Mouse (Mus musculus) c-Kit-positive CD71-positive TER-119-positive erythroid progenitor cells, embryonic 14.5 days (primary cell): ENCODE data around the gene Tmem30c.

Experiments
- DNase-seq: peaks from one replicate; pipeline ENCODE4 v3.0.0-alpha.2; 2013; ENCODE audit warnings: low spot score

Gene Tmem30c

GRCm38 (mm10) chr16:57292765-57293164 lies at the start of gene Tmem30c:
Tmem30c (minus strand) TSS chr16:57292865.
- DNase-seq: no peak

- no peak for DNase-seq
These were observed 47.9 kb upstream of the Tmem30c start for GRCm38 (mm10) chr16:57340613-57340898.

GRCm38 (mm10) chr16:57339765-57340612 lies 47.3 kb upstream of the Tmem30c start:
- no peak for DNase-seq

- no peak for DNase-seq
These were observed 44.2 kb upstream of the Tmem30c start for GRCm38 (mm10) chr16:57336770-57337423.

GRCm38 (mm10) chr16:57332301-57332700 lies 39.6 kb upstream of the Tmem30c start:
- no peak for DNase-seq

GRCm38 (mm10) chr16:57330111-57330510 lies 37.4 kb upstream of the Tmem30c start:
- no peak for DNase-seq

- DNase-seq: no peak
These were observed 36.4 kb upstream of the Tmem30c start for GRCm38 (mm10) chr16:57329028-57329427.

GRCm38 (mm10) chr16:57326996-57327395 lies 34.3 kb upstream of the Tmem30c start:
- no peak for DNase-seq

GRCm38 (mm10) chr16:57319284-57320124 lies 26.8 kb upstream of the Tmem30c start:
- DNase-seq: no peak

- no peak for DNase-seq
These were observed 26.0 kb upstream of the Tmem30c start for GRCm38 (mm10) chr16:57318637-57319125.

- DNase-seq: no peak
These were observed 25.4 kb upstream of the Tmem30c start for GRCm38 (mm10) chr16:57317882-57318636.

GRCm38 (mm10) chr16:57317127-57317526 lies 24.5 kb upstream of the Tmem30c start:
- DNase-seq: no peak

GRCm38 (mm10) chr16:57315026-57315425 lies 22.4 kb upstream of the Tmem30c start:
- DNase-seq: no peak

GRCm38 (mm10) chr16:57314236-57314635 lies 21.6 kb upstream of the Tmem30c start:
- DNase-seq: no peak

- DNase-seq: no peak
These were observed 20.8 kb upstream of the Tmem30c start for GRCm38 (mm10) chr16:57313487-57313886.

GRCm38 (mm10) chr16:57312130-57312529 lies 19.5 kb upstream of the Tmem30c start:
- no peak for DNase-seq

- DNase-seq: no peak
These were observed 12.8 kb upstream of the Tmem30c start for GRCm38 (mm10) chr16:57305463-57305862.

GRCm38 (mm10) chr16:57303716-57304115 lies 11.1 kb upstream of the Tmem30c start:
- DNase-seq: no peak

GRCm38 (mm10) chr16:57302792-57303698 lies 10.4 kb upstream of the Tmem30c start:
- no peak for DNase-seq

GRCm38 (mm10) chr16:57301512-57302115 lies 8.9 kb upstream of the Tmem30c start:
- DNase-seq: no peak
